Mouse (Mus musculus) intestine, postnatal 0 days (tissue): ENCODE data around the gene Tmem132b. TPM values are rescaled to one million over a fixed set of nuclear protein-coding genes. Genes with fewer than 3 reads are reported as not detected.

Experiments
- ATAC-seq: fragments of 200-750 bp; cut with Nextera tagmentation; 2 replicates; pipeline ENCODE4 v1.8.0; 2017; ENCODE audit warnings: mild to moderate bottlenecking, moderate TSS enrichment, moderate library complexity
- H3K27ac ChIP-seq: fragments of 300-500 bp; sonication (generic); 2 replicates; pipeline ENCODE4 v1.5.1; 2014; ENCODE audit warnings: mild to moderate bottlenecking, low read depth, low read length, moderate library complexity
- H3K27me3 ChIP-seq: fragments of 300-500 bp; sonication (generic); replicated peaks from 2 replicates; pipeline ENCODE4 v1.6.1; 2014; ENCODE audit warnings: low read length, mixed read lengths; ENCODE audit not compliant: control insufficient read depth, insufficient read depth
- H3K36me3 ChIP-seq: fragments of 300-500 bp; sonication (generic); 2 replicates; pipeline ENCODE4 v1.6.1; 2014; ENCODE audit warnings: mild to moderate bottlenecking, moderate library complexity; ENCODE audit not compliant: control insufficient read depth, insufficient read depth
- H3K4me1 ChIP-seq: fragments of 300-500 bp; sonication (generic); replicated peaks from 2 replicates; pipeline ENCODE4 v1.6.1; 2014; ENCODE audit warnings: antibody characterized with exemption, low read length, mixed read lengths; ENCODE audit not compliant: control insufficient read depth, insufficient read depth
- H3K4me2 ChIP-seq: fragments of 300-500 bp; sonication (generic); replicated peaks from 2 replicates; pipeline ENCODE4 v1.6.1; 2014; ENCODE audit warnings: low read depth, mild to moderate bottlenecking, moderate library complexity
- H3K4me3 ChIP-seq: fragments of 300-500 bp; sonication (generic); 2 replicates; pipeline ENCODE4 v1.5.1; 2014; ENCODE audit warnings: low read depth, low read length
- H3K9ac ChIP-seq: fragments of 300-500 bp; sonication (generic); 2 replicates; pipeline ENCODE4 v1.6.1; 2014; ENCODE audit warnings: mild to moderate bottlenecking, low read depth, low read length
- H3K9me3 ChIP-seq: fragments of 300-500 bp; sonication (generic); 2 replicates; pipeline ENCODE4 v1.6.1; 2016; ENCODE audit warnings: mixed run types; ENCODE audit not compliant: control insufficient read depth
- CTCF ChIP-seq: sonication (generic); IDR thresholded peaks from 2 replicates; pipeline ENCODE4 v1.5.1; 2016; ENCODE audit warnings: low read depth, mild to moderate bottlenecking, control low read depth, antibody characterized with exemption, moderate library complexity
- WGBS: fragments of 180-500 bp; shearing (Covaris S2); extraction: QIAGEN DNeasy Blood & Tissue Kit; methylation state at CpG from one replicate; pipeline ENCODE4 v1.1.7; 2014; 5-methylcytosine and 5-hydroxymethylcytosine counted together
- polyA plus RNA-seq: library from polyadenylated mRNA; unstranded; fragments of >200 nt; fragmentation: Nextera tagmentation; extraction: Ambion mirVana; gene quantifications from 2 replicates; pipeline ENCODE4 v1.2.1, GENCODE M21; 2015

Tmem132b gene
- polyA plus RNA-seq, 1 experiment from 2014 or later: 0.25 TPM

DNA sequence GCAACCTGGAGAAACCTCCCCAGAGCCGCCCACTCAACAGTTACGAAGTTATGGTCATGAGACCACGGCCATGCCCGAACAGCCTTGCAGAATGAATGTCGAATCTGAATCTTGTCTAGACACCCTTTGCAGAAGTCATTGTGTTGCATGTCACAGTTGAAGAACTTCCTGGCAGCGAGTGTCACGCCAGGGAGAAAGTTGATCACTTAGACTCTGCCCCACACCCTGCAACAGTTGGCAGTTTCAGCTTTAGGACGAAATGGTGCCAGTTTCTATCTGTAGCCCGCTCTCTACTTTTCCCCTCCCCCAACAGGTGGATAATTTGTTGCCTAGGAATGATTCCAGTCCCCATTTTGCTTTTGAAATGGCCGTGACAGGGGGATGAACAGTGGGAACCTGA, 66.5 kb downstream of the Tmem132b start:
- H3K36me3 ChIP-seq: no peaks in the 10 kb centered on the region
- TF ChIP-seq CTCF: no peak
- H3K4me2 ChIP-seq: no peak overlapping the region
- H3K9ac ChIP-seq: no peak overlapping the region
- no peak overlapping the region for H3K27ac ChIP-seq
- no peak overlapping the region for H3K4me3 ChIP-seq
- H3K4me1 ChIP-seq: no peaks in the 10 kb centered on the region
- 83% methylated on average over 10 of the region's 10 CpGs for WGBS
- no peaks in the 10 kb centered on the region for H3K27me3 ChIP-seq
- H3K9me3 ChIP-seq: no peaks in the 10 kb centered on the region
- no peak for ATAC-seq

DNA sequence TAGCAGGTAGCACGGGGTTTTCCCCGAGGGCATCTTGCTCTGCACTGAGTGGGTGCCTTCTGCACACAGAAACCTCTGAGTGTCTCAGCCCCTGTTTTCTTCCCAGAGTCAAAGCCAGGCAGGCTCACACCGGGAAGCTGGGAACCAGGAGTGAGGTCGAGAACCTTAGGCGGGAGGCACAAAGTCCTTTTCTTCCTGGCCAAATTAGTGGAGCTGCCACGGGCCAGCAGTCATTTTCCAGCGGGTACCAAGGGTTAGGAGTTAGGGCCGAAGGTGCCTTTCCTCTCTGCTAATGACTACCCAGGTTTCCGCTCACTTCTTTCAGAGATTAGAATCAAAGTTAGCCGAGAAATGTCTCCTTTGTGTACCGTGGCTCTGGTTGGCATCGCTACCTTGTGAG, 75.6 kb downstream of the Tmem132b start:
- no peak overlapping the region for H3K4me2 ChIP-seq
- no peak overlapping the region for H3K4me3 ChIP-seq
- H3K4me1 ChIP-seq: no peaks in the 10 kb centered on the region
- 77% methylated on average over 12 of the region's 12 CpGs for WGBS
- no peak overlapping the region for H3K27ac ChIP-seq
- H3K9me3 ChIP-seq: no peaks in the 10 kb centered on the region
- no peak for TF ChIP-seq CTCF
- ATAC-seq: no peak
- no peaks in the 10 kb centered on the region for H3K27me3 ChIP-seq
- no peaks in the 10 kb centered on the region for H3K36me3 ChIP-seq
- H3K9ac ChIP-seq: no peak overlapping the region

DNA sequence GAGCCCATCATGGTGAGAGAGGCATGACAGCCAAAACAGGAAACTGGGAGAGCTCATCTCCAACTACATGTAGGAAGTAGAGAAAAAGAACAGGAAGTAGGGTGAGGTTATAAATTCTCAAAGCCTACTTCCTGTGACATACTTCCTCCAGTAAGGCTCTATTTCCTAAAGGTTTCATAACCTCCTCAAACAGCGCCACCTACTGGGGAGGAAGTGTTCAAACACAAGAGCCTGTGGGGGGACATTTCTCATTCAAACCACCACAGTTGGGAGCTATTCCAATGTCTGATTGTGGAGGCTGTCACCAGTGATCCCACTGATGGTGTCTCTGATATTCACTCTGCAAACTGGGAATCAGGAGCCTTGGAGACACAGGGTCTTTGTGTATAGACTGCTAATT, 78.4 kb downstream of the Tmem132b start:
- H3K4me2 ChIP-seq: no peak overlapping the region
- 48% methylated on average over 1 of the region's 1 CpGs for WGBS
- no peak for ATAC-seq
- no peak overlapping the region for H3K9ac ChIP-seq
- no peak overlapping the region for H3K4me3 ChIP-seq
- no peaks in the 10 kb centered on the region for H3K9me3 ChIP-seq
- no peak overlapping the region for H3K27ac ChIP-seq
- H3K36me3 ChIP-seq: no peaks in the 10 kb centered on the region
- H3K4me1 ChIP-seq: no peaks in the 10 kb centered on the region
- TF ChIP-seq CTCF: no peak
- no peaks in the 10 kb centered on the region for H3K27me3 ChIP-seq

DNA sequence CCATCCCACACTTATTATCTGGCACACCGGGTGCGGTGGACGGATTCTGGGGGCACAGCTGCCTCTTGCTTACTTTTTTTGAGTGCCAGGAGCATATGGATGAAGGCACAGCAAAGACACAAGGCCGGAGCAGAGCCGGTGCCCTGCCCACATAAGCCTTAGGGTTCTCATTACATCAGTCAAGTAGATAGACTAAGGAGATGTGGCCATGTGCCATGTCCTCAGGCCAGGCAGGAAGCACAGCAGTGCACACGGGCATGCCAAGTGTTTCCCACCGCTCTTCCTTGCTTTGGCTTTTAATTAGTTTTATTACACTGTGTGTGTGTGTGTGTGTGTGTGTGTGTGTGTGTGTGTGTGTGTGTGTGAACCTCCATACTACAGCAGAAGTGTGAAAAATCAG, 80.9 kb downstream of the Tmem132b start:
- ATAC-seq: no peak
- no peaks in the 10 kb centered on the region for H3K9me3 ChIP-seq

DNA sequence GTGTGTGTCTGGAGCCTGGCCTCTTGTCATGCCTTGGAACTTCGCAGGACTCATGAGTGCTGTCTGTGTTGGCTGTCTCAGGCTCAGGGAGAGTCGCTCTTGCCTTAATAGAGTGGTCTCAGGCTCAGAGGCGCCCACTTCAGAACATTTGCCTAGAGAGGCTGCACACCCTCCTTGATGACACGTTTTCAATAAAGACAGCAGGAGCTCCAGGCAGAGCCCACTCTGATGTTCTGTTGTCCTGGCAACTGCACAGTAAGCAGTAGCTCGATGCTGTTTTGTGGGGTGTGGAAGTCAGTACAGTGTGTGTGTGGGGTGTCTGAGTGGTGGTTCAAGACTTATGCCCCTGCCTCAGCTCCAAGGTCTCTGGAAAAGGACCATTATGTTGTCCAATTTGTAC, 81.6 kb downstream of the Tmem132b start:
- H3K4me3 ChIP-seq: no peak overlapping the region
- no peak for TF ChIP-seq CTCF
- H3K4me2 ChIP-seq: no peak overlapping the region
- no peak overlapping the region for H3K9ac ChIP-seq
- H3K4me1 ChIP-seq: no peaks in the 10 kb centered on the region
- H3K27me3 ChIP-seq: no peaks in the 10 kb centered on the region
- WGBS: 77% methylated on average over 5 of the region's 5 CpGs
- H3K9me3 ChIP-seq: no peaks in the 10 kb centered on the region
- H3K36me3 ChIP-seq: no peaks in the 10 kb centered on the region
- no peak overlapping the region for H3K27ac ChIP-seq
- ATAC-seq: no peak

More for the DNA sequence above, 80.9 kb downstream of the Tmem132b start:
- H3K36me3 ChIP-seq: no peaks in the 10 kb centered on the region
- no peaks in the 10 kb centered on the region for H3K4me1 ChIP-seq
- no peak overlapping the region for H3K4me3 ChIP-seq
- no peak overlapping the region for H3K27ac ChIP-seq
- WGBS: 92% methylated on average over 7 of the region's 7 CpGs
- no peak overlapping the region for H3K4me2 ChIP-seq
- no peak for TF ChIP-seq CTCF
- no peak overlapping the region for H3K9ac ChIP-seq
- no peaks in the 10 kb centered on the region for H3K27me3 ChIP-seq

DNA sequence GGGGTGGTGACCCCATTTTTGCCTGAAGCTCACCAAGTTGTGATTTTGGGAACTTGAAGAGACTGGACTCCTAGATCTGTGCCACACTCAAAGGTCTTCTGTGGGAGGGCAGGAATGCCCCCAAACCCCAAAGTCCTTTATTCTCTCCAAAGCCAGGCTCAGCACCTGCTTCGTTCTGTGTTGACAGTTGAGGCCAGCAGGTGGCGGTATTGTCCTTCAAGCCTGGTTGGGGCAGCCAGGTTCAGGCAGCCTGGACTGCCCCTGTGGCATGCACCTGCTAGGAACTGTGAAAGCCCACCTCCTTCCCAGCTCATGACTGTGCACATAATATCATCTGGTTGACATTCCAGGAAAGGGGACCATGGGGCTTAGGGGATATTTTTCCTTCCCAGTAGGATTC, 82.8 kb downstream of the Tmem132b start:
- ATAC-seq: no peak
- H3K9ac ChIP-seq: no peak overlapping the region
- WGBS: 46% methylated on average over 2 of the region's 2 CpGs
- no peak overlapping the region for H3K4me3 ChIP-seq
- H3K27ac ChIP-seq: no peak overlapping the region
- no peaks in the 10 kb centered on the region for H3K36me3 ChIP-seq
- H3K9me3 ChIP-seq: no peaks in the 10 kb centered on the region
- TF ChIP-seq CTCF: peak; percentile 51
- no peaks in the 10 kb centered on the region for H3K4me1 ChIP-seq
- no peak overlapping the region for H3K4me2 ChIP-seq
- H3K27me3 ChIP-seq: no peaks in the 10 kb centered on the region

DNA sequence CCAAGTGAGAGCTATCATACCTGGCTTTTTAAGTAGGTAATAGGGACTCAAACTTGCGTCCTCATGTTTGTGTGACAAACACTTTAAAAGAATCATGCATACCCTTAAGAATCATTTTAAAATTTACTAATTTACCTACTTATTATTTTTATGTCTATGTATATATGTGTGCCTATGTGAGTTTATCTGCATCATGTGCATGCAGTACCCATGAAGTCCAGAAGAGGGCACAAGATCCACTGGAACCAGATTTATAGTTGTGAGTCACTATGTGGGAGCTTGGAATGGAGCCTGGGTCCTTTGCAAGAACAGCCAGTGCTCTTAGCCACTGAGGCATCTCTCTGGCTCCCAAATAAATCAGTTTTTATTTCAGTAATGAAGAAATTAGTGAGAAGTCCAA, 85.5 kb downstream of the Tmem132b start:
- H3K27me3 ChIP-seq: no peaks in the 10 kb centered on the region
- no peak for TF ChIP-seq CTCF
- H3K4me2 ChIP-seq: no peak overlapping the region
- no peak overlapping the region for H3K27ac ChIP-seq
- 100% methylated on average over 1 of the region's 1 CpGs for WGBS
- H3K4me1 ChIP-seq: no peaks in the 10 kb centered on the region
- no peak overlapping the region for H3K4me3 ChIP-seq
- H3K36me3 ChIP-seq: no peaks in the 10 kb centered on the region
- no peak overlapping the region for H3K9ac ChIP-seq
- no peak for ATAC-seq
- H3K9me3 ChIP-seq: no peaks in the 10 kb centered on the region
